Mouse (Mus musculus) G1E (cell line): ENCODE measurements around the gene Car15.

ENCODE experiments used
- CTCF ChIP-seq: IDR thresholded peaks from 2 replicates; pipeline ENCODE4 v1.5.1; 2012; ENCODE audit warnings: low read depth, low read length, inconsistent platforms, mixed read lengths
- GATA1 ChIP-seq: IDR thresholded peaks from 2 replicates; pipeline ENCODE4 v1.6.1; 2012; ENCODE audit warnings: borderline replicate concordance, low read length, inconsistent platforms, mixed read lengths

DNA sequence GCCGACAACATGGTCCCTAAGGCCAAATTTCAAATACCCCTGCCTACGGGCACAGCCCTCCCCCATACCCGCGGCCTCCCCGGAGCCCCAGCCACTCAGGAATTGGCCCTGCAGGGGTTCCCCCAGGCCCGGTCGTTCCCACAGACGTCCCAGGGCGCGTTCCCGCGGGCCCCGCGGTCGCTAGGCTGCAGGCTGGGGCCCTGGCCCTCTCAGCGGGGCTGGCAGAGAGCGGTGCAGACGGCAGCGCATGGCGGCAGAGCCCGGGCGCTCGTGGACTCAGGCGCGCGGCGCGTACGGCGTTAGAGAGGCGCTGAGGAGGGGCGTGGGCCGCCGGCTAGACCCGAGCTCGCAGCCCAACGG lies 4.9 kb downstream of the Car15 start:
- TF ChIP-seq CTCF (no peak), GATA1 (no peak)
